Mouse (Mus musculus): ENCODE measurements at regions not wholly inside any gene's neighbourhood (a gene's known extent, or its start where the extent isn't known, plus 50 kb on each side); places are given as distances from the start of the nearest gene placed in this dataset.

DNA sequence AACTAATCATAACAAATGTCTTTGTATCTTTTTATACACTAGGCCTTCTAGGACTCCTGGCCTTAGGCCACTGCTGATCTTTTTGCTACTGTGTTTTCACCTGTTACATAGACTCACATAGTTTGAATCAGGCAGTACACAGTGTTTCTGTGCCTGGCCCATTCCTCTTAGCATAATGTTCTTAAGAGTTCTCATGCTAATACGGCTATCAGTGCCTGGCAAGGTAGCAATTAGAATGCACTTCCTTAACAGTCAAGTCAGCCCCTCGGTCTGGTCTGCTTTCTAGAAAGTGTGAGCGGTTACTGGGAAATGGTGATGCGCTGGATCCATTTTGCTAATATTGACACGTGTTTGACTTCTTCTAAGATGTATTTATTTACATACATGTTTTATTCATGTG is 54.2 kb upstream of the Lep start:
- no peak for DNase-seq (ENCODE audit: low read depth, low spot score)
- Histone ChIP-seq H3K9ac (ENCODE audit: insufficient read depth, low read depth, low read length, poor library complexity, severe bottlenecking) (no peak overlapping the region), H3K36me3 (ENCODE audit: control insufficient read depth, insufficient read depth, low read length, poor library complexity, severe bottlenecking) (no peaks in the 10 kb centered on the region), H3K4me1 (ENCODE audit: control insufficient read depth in 2 of 2, insufficient read depth in 2 of 2, low read length in 2 of 2, poor library complexity in 1 of 2) (peaks cover 9 to 14% of the 10 kb centered on the region in 2 experiments; a peak in 3 of 4 replicates), H3K27ac (ENCODE audit: insufficient read depth, low read depth, low read length, poor library complexity, severe bottlenecking) (no peak overlapping the region), H3K4me3 (ENCODE audit: insufficient read depth in 1 of 2, low read depth in 1 of 2, low read length in 2 of 2, poor library complexity in 1 of 2, severe bottlenecking in 1 of 2) (no peak overlapping the region), H3K9me3 (ENCODE audit: control insufficient read depth, insufficient read depth, low read depth, low read length) (no peaks in the 10 kb centered on the region)
- TF ChIP-seq ZNF384 (IDR thresholded peaks at IDR 0.05; ENCODE audit: low read depth, low read length) = no peak
- no peak for TF ChIP-seq CHD2 (IDR thresholded peaks at IDR 0.05; ENCODE audit: low read depth, low read length)
- no peak for TF ChIP-seq HCFC1 (IDR thresholded peaks at IDR 0.05; ENCODE audit: borderline replicate concordance, insufficient read depth, low read length)
- in situ Hi-C loops (cut with MboI; ENCODE audit: low sequenced_read_pairs in 2 of 2, unreplicated experiment in 2 of 2) = no loop called here

All from ES-E14 (cell line).